Mouse (Mus musculus): ENCODE measurements around the gene Kcnq1. TPM values are rescaled to one million over a fixed set of nuclear protein-coding genes. Genes with fewer than 3 reads are reported as not detected.

Gene Kcnq1
- polyA plus RNA-seq, 1 experiment from 2014 or later = 0.48 TPM

GRCm38 (mm10) chr7:143308001-143308400 lies 201.8 kb downstream of the Kcnq1 start:
- H3K4me2 ChIP-seq = no peak overlapping the region
- 0 out of 2 replicates have a peak, but pooled peaks cover 11% of the 10 kb centered on the region for H3K27me3 ChIP-seq
- no peaks in the 10 kb centered on the region for H3K36me3 ChIP-seq (ENCODE audit: poor library complexity, severe bottlenecking)
- H3K9ac ChIP-seq = no peak overlapping the region
- H3K4me3 ChIP-seq = no peak overlapping the region
- H3K9me3 ChIP-seq (replicated peaks) = no peaks in the 10 kb centered on the region
- no peak for ATAC-seq
- 91% methylated on average over 1 of the region's 1 CpGs for WGBS
- no peak overlapping the region for H3K27ac ChIP-seq
- H3K4me1 ChIP-seq = no peaks in the 10 kb centered on the region

- H3K4me2 ChIP-seq = no peak overlapping the region
- no peak for ATAC-seq
- no peaks in the 10 kb centered on the region for H3K9me3 ChIP-seq (replicated peaks)
- peaks cover 15% of the 10 kb centered on the region for H3K27me3 ChIP-seq
- no peak overlapping the region for H3K9ac ChIP-seq
- H3K4me3 ChIP-seq = no peak overlapping the region
- no peak overlapping the region for H3K27ac ChIP-seq
- 61% methylated on average over 3 of the region's 3 CpGs for WGBS
- no peaks in the 10 kb centered on the region for H3K4me1 ChIP-seq
- H3K36me3 ChIP-seq (ENCODE audit: poor library complexity, severe bottlenecking) = no peaks in the 10 kb centered on the region
Observed at GRCm38 (mm10) chr7:143310311-143310710, 204.1 kb downstream of the Kcnq1 start.

GRCm38 (mm10) chr7:143310847-143311246 lies 204.7 kb downstream of the Kcnq1 start:
- no peak overlapping the region for H3K4me2 ChIP-seq
- 84% methylated on average over 8 of the region's 8 CpGs for WGBS
- H3K27me3 ChIP-seq = peaks cover 16% of the 10 kb centered on the region
- ATAC-seq = no peak
- no peaks in the 10 kb centered on the region for H3K4me1 ChIP-seq
- no peaks in the 10 kb centered on the region for H3K9me3 ChIP-seq (replicated peaks)
- no peak overlapping the region for H3K27ac ChIP-seq
- H3K9ac ChIP-seq = no peak overlapping the region
- H3K4me3 ChIP-seq = no peak overlapping the region
- H3K36me3 ChIP-seq (ENCODE audit: poor library complexity, severe bottlenecking) = no peaks in the 10 kb centered on the region

GRCm38 (mm10) chr7:143311471-143311870 lies 205.3 kb downstream of the Kcnq1 start:
- no peak for ATAC-seq

GRCm38 (mm10) chr7:143313572-143314319 lies 207.6 kb downstream of the Kcnq1 start:
- Histone ChIP-seq H3K9ac (no peak overlapping the region), H3K4me2 (no peak overlapping the region), H3K27ac (no peak overlapping the region), H3K27me3 (peaks cover 39% of the 10 kb centered on the region), H3K4me1 (no peaks in the 10 kb centered on the region), H3K36me3 (ENCODE audit: poor library complexity, severe bottlenecking) (no peaks in the 10 kb centered on the region), H3K4me3 (no peak overlapping the region), H3K9me3 (replicated peaks) (no peaks in the 10 kb centered on the region)
- no peak for ATAC-seq
- 78% methylated on average over 11 of the region's 11 CpGs for WGBS

More at GRCm38 (mm10) chr7:143311471-143311870, 205.3 kb downstream of the Kcnq1 start:
- H3K36me3 ChIP-seq (ENCODE audit: poor library complexity, severe bottlenecking) = no peaks in the 10 kb centered on the region
- H3K9ac ChIP-seq = no peak overlapping the region
- no peak overlapping the region for H3K4me3 ChIP-seq
- no peaks in the 10 kb centered on the region for H3K9me3 ChIP-seq (replicated peaks)
- H3K27ac ChIP-seq = no peak overlapping the region
- no peaks in the 10 kb centered on the region for H3K4me1 ChIP-seq
- H3K27me3 ChIP-seq = peaks cover 18% of the 10 kb centered on the region
- WGBS = 82% methylated on average over 7 of the region's 7 CpGs
- H3K4me2 ChIP-seq = no peak overlapping the region

GRCm38 (mm10) chr7:143318512-143318911 lies 212.3 kb downstream of the Kcnq1 start:
- Histone ChIP-seq H3K4me2 (no peak overlapping the region), H3K9ac (no peak overlapping the region), H3K9me3 (replicated peaks) (no peaks in the 10 kb centered on the region), H3K36me3 (ENCODE audit: poor library complexity, severe bottlenecking) (no peaks in the 10 kb centered on the region), H3K4me1 (no peaks in the 10 kb centered on the region), H3K4me3 (no peak overlapping the region), H3K27me3 (peaks cover 73% of the 10 kb centered on the region), H3K27ac (no peak overlapping the region)
- no peak for ATAC-seq
- WGBS = 85% methylated on average over 5 of the region's 5 CpGs

- no peak for ATAC-seq
- H3K27me3 ChIP-seq = peaks cover 77% of the 10 kb centered on the region
Observed at GRCm38 (mm10) chr7:143320367-143320766, 214.2 kb downstream of the Kcnq1 start.

GRCm38 (mm10) chr7:143325051-143325450 lies 218.9 kb downstream of the Kcnq1 start:
- WGBS = 63% methylated on average over 16 of the region's 16 CpGs
- Histone ChIP-seq H3K4me1 (peaks cover 11% of the 10 kb centered on the region; the same call in 1 of the 2 replicates), H3K36me3 (ENCODE audit: poor library complexity, severe bottlenecking) (no peaks in the 10 kb centered on the region), H3K27ac (no peak overlapping the region), H3K4me3 (no peak overlapping the region), H3K4me2 (no peak overlapping the region), H3K27me3 (peaks cover 87% of the 10 kb centered on the region), H3K9ac (no peak overlapping the region), H3K9me3 (replicated peaks) (no peaks in the 10 kb centered on the region)
- no peak for ATAC-seq

More at GRCm38 (mm10) chr7:143320367-143320766, 214.2 kb downstream of the Kcnq1 start:
- no peak overlapping the region for H3K4me2 ChIP-seq
- 83% methylated on average over 8 of the region's 8 CpGs for WGBS
- no peaks in the 10 kb centered on the region for H3K9me3 ChIP-seq (replicated peaks)
- no peaks in the 10 kb centered on the region for H3K36me3 ChIP-seq (ENCODE audit: poor library complexity, severe bottlenecking)
- H3K4me1 ChIP-seq = no peaks in the 10 kb centered on the region
- no peak overlapping the region for H3K9ac ChIP-seq
- no peak overlapping the region for H3K4me3 ChIP-seq
- no peak overlapping the region for H3K27ac ChIP-seq

- peaks cover 97% of the 10 kb centered on the region for H3K27me3 ChIP-seq
- H3K4me2 ChIP-seq = no peak overlapping the region
- ATAC-seq = no peak
- WGBS = 71% methylated on average over 18 of the region's 18 CpGs
- no peaks in the 10 kb centered on the region for H3K36me3 ChIP-seq (ENCODE audit: poor library complexity, severe bottlenecking)
- H3K27ac ChIP-seq = no peak overlapping the region
- no peak overlapping the region for H3K9ac ChIP-seq
- H3K9me3 ChIP-seq (replicated peaks) = no peaks in the 10 kb centered on the region
- no peak overlapping the region for H3K4me3 ChIP-seq
- peaks cover 11% of the 10 kb centered on the region; the same call in 1 of the 2 replicates for H3K4me1 ChIP-seq
Observed at GRCm38 (mm10) chr7:143328185-143328915, 222.2 kb downstream of the Kcnq1 start.

- Histone ChIP-seq H3K9me3 (replicated peaks) (no peaks in the 10 kb centered on the region), H3K4me1 (peaks cover 11% of the 10 kb centered on the region; the same call in 1 of the 2 replicates), H3K4me3 (no peak overlapping the region), H3K27me3 (peaks cover 96% of the 10 kb centered on the region), H3K9ac (no peak overlapping the region), H3K27ac (no peak overlapping the region), H3K4me2 (no peak overlapping the region), H3K36me3 (ENCODE audit: poor library complexity, severe bottlenecking) (no peaks in the 10 kb centered on the region)
- ATAC-seq = no peak
- 78% methylated on average over 14 of the region's 14 CpGs for WGBS
Observed at GRCm38 (mm10) chr7:143329110-143329810, 223.1 kb downstream of the Kcnq1 start.

- Histone ChIP-seq H3K27ac (no peak overlapping the region), H3K4me1 (peaks cover 11% of the 10 kb centered on the region; the same call in 1 of the 2 replicates), H3K4me2 (no peak overlapping the region), H3K27me3 (peaks cover 99% of the 10 kb centered on the region), H3K9ac (no peak overlapping the region), H3K36me3 (ENCODE audit: poor library complexity, severe bottlenecking) (no peaks in the 10 kb centered on the region), H3K4me3 (no peak overlapping the region), H3K9me3 (replicated peaks) (peaks cover 2% of the 10 kb centered on the region)
- 68% methylated on average over 8 of the region's 8 CpGs for WGBS
- no peak for ATAC-seq
Observed at GRCm38 (mm10) chr7:143333040-143333439, 226.9 kb downstream of the Kcnq1 start.

GRCm38 (mm10) chr7:143333604-143334003 lies 227.4 kb downstream of the Kcnq1 start:
- Histone ChIP-seq H3K4me2 (no peak overlapping the region), H3K27ac (no peak overlapping the region), H3K36me3 (ENCODE audit: poor library complexity, severe bottlenecking) (no peaks in the 10 kb centered on the region), H3K27me3 (peaks cover 99% of the 10 kb centered on the region), H3K4me1 (peaks cover 10% of the 10 kb centered on the region; the same call in 1 of the 2 replicates), H3K4me3 (no peak overlapping the region), H3K9ac (no peak overlapping the region), H3K9me3 (replicated peaks) (peaks cover 5% of the 10 kb centered on the region)
- no peak for ATAC-seq
- WGBS = 60% methylated on average over 4 of the region's 4 CpGs
